Mouse (Mus musculus): Measurements from ENCODE around the gene Tmprss6.

DNA sequence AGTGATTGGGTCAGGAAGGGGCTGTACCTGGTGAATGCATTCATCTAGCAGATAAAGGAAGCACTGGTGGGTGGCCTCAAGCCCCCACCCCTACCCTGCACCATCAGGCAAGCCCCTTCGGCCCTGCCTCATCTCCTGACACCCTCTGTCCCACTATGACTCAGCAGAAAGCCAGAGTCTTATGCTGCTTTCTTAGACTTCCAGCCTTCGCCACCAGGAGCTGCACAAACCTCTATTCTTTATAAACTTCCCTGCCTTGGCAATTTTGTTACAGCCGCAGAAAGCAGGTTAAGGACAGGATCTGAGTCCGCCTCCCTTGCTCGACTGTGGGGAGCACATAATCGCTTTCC, 18.0 kb downstream of the Tmprss6 start:
- TF ChIP-seq POLR2A (IDR thresholded peaks at IDR 0.05; ENCODE audit: low read depth, low read length) (no peak), CTCF (IDR thresholded peaks at IDR 0.05; ENCODE audit: borderline replicate concordance, insufficient read depth, low read length) (no peak)
